Mouse (Mus musculus) left cerebral cortex, postnatal 36 days (tissue): ENCODE results near the gene Vmn2r76. TPM values are rescaled to one million over a fixed set of nuclear protein-coding genes. Genes with fewer than 3 reads are reported as not detected.
"Not testable (repeated sequence)": the region's sequence is repeated elsewhere in the genome, so short reads cannot be mapped to it uniquely, and the experiment has no call there.

Experiments used
- DNase-seq, 2 experiments: peaks; one replicate each; pipeline ENCODE4 v3.0.0; 2021 to 2022; ENCODE audit warnings: low spot score in 2 of 2, mixed read lengths in 1 of 2
- intact Hi-C: fragments of 180-260 bp; cut with DNase I; formaldehyde crosslinking; loops from one replicate; pipeline ENCODE4 v1.15.1; 2025
- total RNA-seq, 2 experiments: library from RNA; stranded (reverse); gene quantifications; 2 replicates each; pipeline ENCODE4 v1.2.3; 2021

The Vmn2r76 gene
- not detected for total RNA-seq

DNA sequence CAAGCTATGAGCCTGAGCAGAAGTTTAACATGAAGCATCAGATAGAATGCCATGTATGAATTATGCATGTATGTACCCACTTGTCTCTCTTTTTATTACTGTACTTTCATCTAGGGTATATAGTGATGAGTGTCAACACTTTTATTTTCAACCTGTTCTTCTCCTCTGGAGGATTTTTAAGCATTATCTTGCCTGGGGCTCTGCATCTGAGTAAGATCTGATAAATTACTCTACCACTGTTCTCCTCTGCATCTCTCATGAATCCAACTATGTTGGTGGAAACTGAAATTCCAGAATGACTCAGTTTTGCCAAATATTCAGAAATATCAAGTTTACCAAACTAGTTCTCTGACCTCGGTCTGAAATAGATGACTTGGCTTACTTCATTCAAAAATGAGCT lies at the start of gene Vmn2r76:
Vmn2r76 (minus strand) TSS at position 101 of the 400 bp plus-strand sequence.
- no peak for DNase-seq
- intact Hi-C loops = no loop called here

DNA sequence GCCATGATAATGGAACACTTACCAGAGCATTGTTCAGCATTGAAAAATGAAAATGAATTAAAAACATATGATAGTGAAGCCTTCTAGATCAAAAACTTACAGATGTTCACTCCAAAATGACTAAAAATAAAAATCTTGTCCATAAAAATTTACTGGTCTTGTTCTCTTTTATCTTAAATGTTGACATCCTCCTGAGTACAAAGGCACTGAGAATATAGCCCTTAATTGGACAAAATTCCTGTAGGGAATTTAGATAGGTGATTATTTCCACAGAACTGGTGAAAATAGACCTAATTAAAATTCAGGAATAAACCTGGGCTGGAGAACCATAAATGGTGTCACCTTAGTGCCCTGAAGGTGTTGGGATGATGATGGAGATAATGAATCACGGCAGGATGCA lies 31.0 kb upstream of the Vmn2r76 start, which contains the start of gene Olfr310:
Olfr310 (minus strand) TSS at position 101 of the 400 bp plus-strand sequence.
- intact Hi-C loops = no loop called here
- no peak for DNase-seq

GRCm38 (mm10) chr7:86211345-86211744 lies 34.8 kb downstream of the Vmn2r76 start:
- DNase-seq = no peak
- intact Hi-C loops = no loop called here

DNA sequence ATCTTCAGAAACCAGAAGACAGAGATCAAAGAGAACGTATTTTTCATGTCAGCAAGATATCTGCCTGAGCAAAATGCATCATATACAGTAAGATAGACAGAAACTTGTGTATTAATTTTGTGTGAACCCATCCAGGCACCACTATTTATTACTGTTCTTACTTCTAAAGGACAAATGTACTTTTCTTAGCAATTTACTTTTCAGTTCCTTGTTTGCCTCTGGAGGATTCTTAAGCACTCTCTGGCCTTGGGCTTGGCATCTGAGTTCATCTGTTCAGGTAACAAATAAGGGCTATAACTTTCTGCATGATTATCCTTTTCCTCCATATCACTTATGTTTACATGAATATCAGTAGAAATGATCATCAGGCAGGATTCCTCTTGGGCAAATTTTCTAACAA lies 74.4 kb downstream of the Vmn2r76 start, which contains the start of gene Vmn2r75:
Vmn2r75 (minus strand) TSS at position 101 of the 400 bp plus-strand sequence.
- DNase-seq, intact Hi-C loops: not testable (repeated sequence)

Other genes starting within 250 kb of the Vmn2r76 start
- not detected for gene Vmn2r75, start 74.5 kb downstream of the Vmn2r76 start, total RNA-seq
- gene Olfr310, start 30.9 kb upstream of the Vmn2r76 start, total RNA-seq = not detected
- not detected for gene Olfr309, start 67.4 kb upstream of the Vmn2r76 start, total RNA-seq
- not detected for gene Olfr308, start 79.3 kb upstream of the Vmn2r76 start, total RNA-seq
- not detected for gene Olfr307, start 91.3 kb upstream of the Vmn2r76 start, total RNA-seq
- gene Olfr305, start 120.6 kb upstream of the Vmn2r76 start, total RNA-seq = not detected
- gene Olfr304, start 140.3 kb upstream of the Vmn2r76 start, total RNA-seq = not detected
- gene Olfr303, start 151.5 kb upstream of the Vmn2r76 start, total RNA-seq = not detected
- gene Olfr301, start 157.5 kb upstream of the Vmn2r76 start, total RNA-seq = not detected
- not detected for gene Olfr299, start 213.6 kb upstream of the Vmn2r76 start, total RNA-seq
- gene Olfr298, start 246.2 kb upstream of the Vmn2r76 start, total RNA-seq = not detected